Mouse (Mus musculus): Measurements from ENCODE around the gene Psmb7. TPM values are rescaled to one million over a fixed set of nuclear protein-coding genes. Genes with fewer than 3 reads are reported as not detected.

Gene Psmb7
- polyA plus RNA-seq, 1 experiment, result 265 TPM

DNA sequence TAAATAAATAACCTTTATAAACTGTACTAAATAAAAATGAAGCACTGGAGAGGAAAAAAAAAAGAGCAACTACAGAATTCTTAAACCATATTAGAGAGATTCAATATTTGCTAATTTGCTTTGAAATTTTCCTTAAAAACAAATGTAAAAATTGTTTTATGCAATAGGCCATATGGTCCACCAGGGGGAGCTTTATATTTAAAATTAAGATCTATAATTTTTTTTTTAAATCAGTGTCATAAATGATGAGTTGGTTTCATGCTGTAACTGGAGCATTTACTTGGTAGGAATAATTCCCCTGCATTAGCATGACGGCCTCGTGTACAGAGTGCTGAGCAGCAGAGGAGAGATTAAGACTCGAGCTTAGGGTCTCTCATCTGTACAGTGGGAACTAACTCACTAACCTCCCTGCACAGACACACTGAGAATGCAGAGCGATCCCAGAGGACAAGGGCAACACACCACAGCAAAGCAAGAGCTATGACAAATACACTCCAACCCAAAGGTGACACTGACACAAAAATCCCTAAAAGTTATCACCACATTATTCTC lies 6.1 kb downstream of the Psmb7 start:
- TF ChIP-seq POLR2A (IDR thresholded peaks at IDR 0.05; ENCODE audit: borderline replicate concordance, extremely low read depth, insufficient read depth, insufficient read length, poor library complexity, severe bottlenecking) (no peak), CTCF (IDR thresholded peaks at IDR 0.05; ENCODE audit: borderline replicate concordance, extremely low read depth, insufficient read depth, insufficient read length) (no peak)
- no peak for DNase-seq (ENCODE audit: low read depth)

DNA sequence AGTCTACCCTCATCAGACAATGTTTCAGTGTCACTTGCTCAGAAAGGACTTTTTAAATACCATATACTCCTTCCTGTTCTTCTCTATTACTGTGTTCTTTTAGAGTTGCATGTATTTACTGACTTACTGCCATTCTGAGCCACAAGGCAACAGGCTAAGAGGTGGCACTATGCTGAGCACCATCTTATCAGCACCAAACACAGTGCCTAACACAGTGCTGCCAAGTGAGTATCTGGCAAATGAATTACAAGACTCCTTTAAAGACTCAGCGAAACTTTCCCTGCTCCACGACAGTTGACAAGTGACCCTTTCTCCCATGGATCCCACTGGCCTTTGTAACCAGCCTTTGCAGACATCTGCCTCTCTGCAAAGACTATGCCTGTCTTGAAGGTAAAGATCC lies 13.3 kb downstream of the Psmb7 start:
- no peak for TF ChIP-seq CTCF (IDR thresholded peaks at IDR 0.05; ENCODE audit: borderline replicate concordance, extremely low read depth, insufficient read depth, insufficient read length)
- no peak for TF ChIP-seq POLR2A (IDR thresholded peaks at IDR 0.05; ENCODE audit: borderline replicate concordance, extremely low read depth, insufficient read depth, insufficient read length, poor library complexity, severe bottlenecking)
- DNase-seq (ENCODE audit: low read depth), result no peak

- TF ChIP-seq CTCF (IDR thresholded peaks at IDR 0.05; ENCODE audit: borderline replicate concordance, extremely low read depth, insufficient read depth, insufficient read length) (no peak), POLR2A (IDR thresholded peaks at IDR 0.05; ENCODE audit: borderline replicate concordance, extremely low read depth, insufficient read depth, insufficient read length, poor library complexity, severe bottlenecking) (no peak)
- DNase-seq (ENCODE audit: low read depth), result no peak
Measured at GRCm38 (mm10) chr2:38629451-38629850, 14.4 kb downstream of the Psmb7 start.

DNA sequence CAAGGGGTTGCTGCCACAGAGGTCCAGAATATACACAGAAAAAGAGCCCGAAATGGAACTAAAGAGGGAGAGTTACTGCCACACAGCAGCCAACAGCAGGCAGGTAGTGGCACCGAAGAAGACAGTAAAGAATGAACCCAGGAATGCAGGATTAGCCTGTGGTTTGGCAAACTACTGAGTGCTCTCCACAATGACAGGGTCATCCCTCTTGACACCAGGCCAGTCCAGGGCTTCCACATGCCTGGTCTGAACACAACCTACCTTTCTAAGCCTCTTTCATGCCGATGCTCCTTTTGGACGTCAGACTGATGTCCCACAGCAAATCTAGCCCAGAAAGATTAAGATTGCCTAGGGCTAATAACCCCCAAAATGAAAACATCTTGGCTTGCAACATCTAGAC lies 15.1 kb downstream of the Psmb7 start:
- TF ChIP-seq CTCF (IDR thresholded peaks at IDR 0.05; ENCODE audit: borderline replicate concordance, extremely low read depth, insufficient read depth, insufficient read length) (no peak), POLR2A (IDR thresholded peaks at IDR 0.05; ENCODE audit: borderline replicate concordance, extremely low read depth, insufficient read depth, insufficient read length, poor library complexity, severe bottlenecking) (no peak)

GRCm38 (mm10) chr2:38623821-38624590 lies 19.9 kb downstream of the Psmb7 start:
- DNase-seq (ENCODE audit: low read depth), result peak; percentile 13
- TF ChIP-seq POLR2A (IDR thresholded peaks at IDR 0.05; ENCODE audit: borderline replicate concordance, extremely low read depth, insufficient read depth, insufficient read length, poor library complexity, severe bottlenecking), result no peak
- TF ChIP-seq CTCF (IDR thresholded peaks at IDR 0.05; ENCODE audit: borderline replicate concordance, extremely low read depth, insufficient read depth, insufficient read length), result no peak

More for the DNA sequence above, 15.1 kb downstream of the Psmb7 start:
- DNase-seq (ENCODE audit: low read depth), result no peak

- no peak for DNase-seq (ENCODE audit: low read depth)
- TF ChIP-seq CTCF (IDR thresholded peaks at IDR 0.05; ENCODE audit: borderline replicate concordance, extremely low read depth, insufficient read depth, insufficient read length) (no peak), POLR2A (IDR thresholded peaks at IDR 0.05; ENCODE audit: borderline replicate concordance, extremely low read depth, insufficient read depth, insufficient read length, poor library complexity, severe bottlenecking) (no peak)
Measured at GRCm38 (mm10) chr2:38623411-38623810, 20.5 kb downstream of the Psmb7 start.

GRCm38 (mm10) chr2:38621610-38622021 lies 22.3 kb downstream of the Psmb7 start:
- no peak for TF ChIP-seq POLR2A (IDR thresholded peaks at IDR 0.05; ENCODE audit: borderline replicate concordance, extremely low read depth, insufficient read depth, insufficient read length, poor library complexity, severe bottlenecking)
- peak; percentile 62; the same call in 1 of the 2 replicates for TF ChIP-seq CTCF (IDR thresholded peaks at IDR 0.05; ENCODE audit: borderline replicate concordance, extremely low read depth, insufficient read depth, insufficient read length)
- peak; percentile 95 for DNase-seq (ENCODE audit: low read depth)

GRCm38 (mm10) chr2:38621076-38621475 lies 22.8 kb downstream of the Psmb7 start:
- no peak for DNase-seq (ENCODE audit: low read depth)
- TF ChIP-seq CTCF (IDR thresholded peaks at IDR 0.05; ENCODE audit: borderline replicate concordance, extremely low read depth, insufficient read depth, insufficient read length) (peak; percentile 2; the same call in 1 of the 2 replicates), POLR2A (IDR thresholded peaks at IDR 0.05; ENCODE audit: borderline replicate concordance, extremely low read depth, insufficient read depth, insufficient read length, poor library complexity, severe bottlenecking) (no peak)

DNA sequence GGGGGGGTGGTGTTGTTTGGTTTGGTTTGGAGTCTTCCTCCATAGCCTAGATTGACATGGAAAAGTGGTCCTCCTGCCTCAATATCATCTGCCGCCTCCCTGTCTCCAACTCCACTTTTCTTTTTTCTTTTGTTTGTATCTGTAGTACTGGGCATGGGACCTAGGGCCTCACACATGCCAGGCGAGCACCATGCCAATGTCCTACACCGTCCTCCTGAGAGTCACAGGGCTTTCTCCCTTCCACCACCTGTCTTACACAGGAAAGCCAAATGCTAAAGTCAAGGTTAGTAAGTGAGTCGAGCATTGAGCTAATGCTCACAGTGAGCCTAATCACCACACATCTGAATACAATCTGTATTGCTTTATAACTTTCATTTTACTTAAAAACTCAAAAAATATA lies 24.1 kb downstream of the Psmb7 start:
- TF ChIP-seq CTCF (IDR thresholded peaks at IDR 0.05; ENCODE audit: borderline replicate concordance, extremely low read depth, insufficient read depth, insufficient read length) (no peak), POLR2A (IDR thresholded peaks at IDR 0.05; ENCODE audit: borderline replicate concordance, extremely low read depth, insufficient read depth, insufficient read length, poor library complexity, severe bottlenecking) (no peak)

DNA sequence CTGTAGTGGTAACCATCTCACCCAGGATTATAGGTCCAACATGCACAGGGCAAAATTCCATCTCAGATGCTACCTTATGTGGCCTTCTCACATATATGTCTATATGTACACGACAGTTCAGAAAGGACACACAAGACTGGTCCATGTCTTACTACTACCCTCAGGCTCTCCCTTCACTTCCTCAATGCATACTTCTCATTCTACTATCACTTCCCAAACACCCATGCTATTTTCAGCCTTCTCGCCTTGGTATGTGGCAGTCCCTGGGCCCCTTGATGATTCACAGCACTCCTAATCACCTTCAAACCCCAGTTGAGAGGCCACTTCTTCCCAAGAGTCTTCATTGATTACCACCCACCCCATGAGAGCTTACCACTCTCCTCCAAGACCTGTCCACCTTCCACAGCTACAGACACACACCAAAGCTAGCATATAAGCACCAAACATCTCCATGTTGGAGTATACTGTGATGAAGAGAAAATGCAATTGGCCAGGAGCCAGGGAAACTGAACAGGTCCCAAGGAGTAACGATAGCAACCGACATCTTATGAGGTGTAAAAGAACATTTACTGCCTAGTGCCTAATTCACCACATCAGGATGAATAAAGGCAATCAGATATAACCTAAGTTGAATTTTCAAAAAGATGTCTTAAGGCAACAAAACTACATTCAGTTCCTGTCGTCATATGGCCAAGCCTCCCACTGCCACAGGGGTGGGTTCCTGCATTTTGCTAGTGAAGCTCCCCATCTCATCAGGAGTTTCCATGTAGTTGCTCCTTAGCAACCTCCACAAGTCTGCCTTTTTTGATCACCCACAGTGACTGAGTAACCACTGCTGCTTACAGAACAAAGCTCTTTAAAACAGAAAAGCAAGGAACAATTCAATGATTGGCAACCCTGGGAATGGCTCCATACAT lies 26.7 kb downstream of the Psmb7 start:
- no peak for DNase-seq (ENCODE audit: low read depth)
- no peak for TF ChIP-seq POLR2A (IDR thresholded peaks at IDR 0.05; ENCODE audit: borderline replicate concordance, extremely low read depth, insufficient read depth, insufficient read length, poor library complexity, severe bottlenecking)

More for the DNA sequence above, 24.1 kb downstream of the Psmb7 start:
- no peak for DNase-seq (ENCODE audit: low read depth)

DNA sequence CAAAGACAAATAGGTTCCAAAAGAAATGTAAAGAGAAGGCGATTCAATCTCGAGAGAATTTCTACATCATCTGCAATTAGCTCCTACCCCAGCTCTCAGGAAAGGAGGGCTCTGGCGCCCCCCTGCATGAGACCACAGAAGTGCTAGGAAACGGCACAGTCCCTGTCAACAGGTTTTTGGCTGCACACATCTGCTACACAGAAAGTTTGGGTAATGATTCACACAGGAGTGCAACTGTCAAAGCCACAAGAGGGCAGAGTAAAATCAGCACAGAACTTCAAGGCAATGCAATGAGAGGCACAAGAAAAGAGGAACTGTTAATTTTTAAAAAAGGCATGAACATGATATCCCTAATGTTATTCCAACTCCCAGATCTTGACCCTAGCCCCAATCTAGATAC lies 27.8 kb downstream of the Psmb7 start:
- DNase-seq (ENCODE audit: low read depth), result peak; percentile 60
- TF ChIP-seq CTCF (IDR thresholded peaks at IDR 0.05; ENCODE audit: borderline replicate concordance, extremely low read depth, insufficient read depth, insufficient read length) (peak; percentile 34; the same call in 1 of the 2 replicates), POLR2A (IDR thresholded peaks at IDR 0.05; ENCODE audit: borderline replicate concordance, extremely low read depth, insufficient read depth, insufficient read length, poor library complexity, severe bottlenecking) (no peak)
